Mouse (Mus musculus) right cerebral cortex, postnatal 14 days (tissue): ENCODE measurements around the gene Chil1.

ENCODE experiments used
- DNase-seq: peaks from one replicate; pipeline ENCODE4 v3.0.0; 2022

The Chil1 gene

GRCm38 (mm10) chr1:134182025-134182424 lies at the start of gene Chil1:
TSS of gene Chil1 (plus strand) at chr1:134182176.
- no peak for DNase-seq

DNA sequence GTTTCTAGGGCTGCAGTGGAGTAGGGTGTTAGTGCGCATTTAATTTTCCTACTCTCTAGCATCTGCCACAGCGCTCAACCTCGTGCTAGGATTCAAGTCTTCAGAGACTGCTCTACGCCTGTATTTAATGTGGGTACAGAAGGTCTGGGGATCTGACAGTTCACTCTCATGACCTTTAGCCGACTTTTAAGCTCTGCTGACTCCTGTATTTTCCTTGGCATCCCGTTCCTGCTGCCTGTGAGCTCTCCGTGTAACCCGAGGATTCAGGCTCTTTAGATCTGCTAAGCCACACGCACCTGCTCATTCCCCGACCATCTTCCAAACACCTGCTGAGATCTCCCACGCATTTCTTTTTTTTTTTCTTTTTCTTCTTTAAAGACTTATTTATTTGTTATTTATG lies 48.7 kb upstream of the Chil1 start:
- DNase-seq, result no peak

DNA sequence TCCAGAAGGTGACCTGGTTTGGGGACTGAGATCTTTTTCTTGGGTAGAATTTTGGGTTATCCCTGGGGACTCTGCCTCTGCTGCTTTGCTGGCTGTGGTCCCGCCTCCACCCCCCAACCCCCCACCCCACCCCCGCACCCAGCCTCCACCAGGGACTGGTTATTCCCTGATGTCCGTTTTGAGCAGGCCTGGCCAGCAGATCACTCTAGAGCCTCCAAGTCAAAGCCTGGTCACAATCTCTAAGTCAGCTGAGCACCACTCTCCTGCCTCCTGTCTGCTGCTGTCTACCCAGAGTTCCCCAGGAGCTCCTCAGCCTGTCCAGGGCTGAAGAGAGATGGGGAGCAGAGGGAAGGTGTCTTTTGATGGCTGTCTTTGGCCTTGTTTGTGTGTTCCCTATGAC lies 45.6 kb upstream of the Chil1 start:
- no peak for DNase-seq

DNA sequence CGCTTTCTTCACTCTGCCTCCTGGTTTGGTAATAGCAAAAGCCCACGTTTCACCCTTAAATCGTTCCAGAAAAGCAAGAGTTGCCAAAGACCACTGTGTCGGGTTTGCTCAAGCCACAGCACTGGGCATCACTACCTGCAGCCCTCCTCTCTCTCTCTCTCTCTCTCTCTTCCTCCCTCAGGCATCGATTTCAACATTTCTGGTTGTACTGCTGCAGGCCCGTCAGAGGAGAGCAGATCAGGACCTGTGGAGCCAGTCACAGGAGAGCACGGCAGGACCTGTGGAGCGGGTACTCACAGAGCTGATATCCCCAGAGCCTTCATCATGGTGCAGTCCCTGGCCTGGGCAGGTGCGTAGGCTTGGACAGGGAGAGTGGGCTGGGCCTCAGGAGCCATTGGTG lies 43.6 kb upstream of the Chil1 start:
- DNase-seq, result no peak

DNA sequence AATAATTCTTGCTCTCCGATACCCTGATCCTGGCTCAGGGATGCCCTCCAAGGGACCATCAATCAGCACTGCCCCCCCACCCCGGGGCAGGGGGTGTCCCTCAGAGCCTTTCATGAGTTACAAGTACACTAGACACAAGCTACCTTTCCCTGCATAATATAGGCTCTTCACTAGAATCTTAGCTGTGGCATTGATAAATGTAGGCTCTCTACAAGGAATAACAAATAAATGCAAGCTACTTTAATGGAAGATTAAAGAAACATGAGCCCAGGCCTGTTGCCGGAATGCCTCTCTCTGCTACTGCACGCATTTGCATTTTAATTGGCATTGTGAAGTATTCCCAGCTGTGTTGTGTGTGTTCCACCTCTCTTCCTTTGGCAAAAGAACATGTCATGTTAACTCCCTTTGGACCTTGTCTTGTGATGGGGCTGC lies 39.6 kb upstream of the Chil1 start:
- no peak for DNase-seq

DNA sequence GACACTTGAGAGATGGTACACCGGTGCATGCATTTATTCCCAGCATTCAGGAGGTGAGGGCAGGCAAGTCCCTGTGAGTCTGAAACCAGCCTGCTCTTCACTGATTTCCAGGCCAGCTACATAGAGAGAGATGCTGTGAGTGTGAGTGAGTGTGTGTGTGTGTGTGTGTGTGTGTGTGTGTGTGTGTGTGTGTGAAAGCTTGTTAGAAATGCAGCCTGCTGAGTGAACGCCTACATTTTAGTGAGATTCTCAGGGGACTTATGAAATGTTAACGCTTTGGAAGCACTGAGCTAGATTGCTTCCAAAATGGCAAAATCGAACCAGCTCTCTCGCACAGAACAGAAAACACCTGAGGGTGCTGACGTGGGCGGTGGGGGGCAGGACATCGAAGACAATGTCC lies 35.9 kb upstream of the Chil1 start:
- DNase-seq, result peak; percentile 36

DNA sequence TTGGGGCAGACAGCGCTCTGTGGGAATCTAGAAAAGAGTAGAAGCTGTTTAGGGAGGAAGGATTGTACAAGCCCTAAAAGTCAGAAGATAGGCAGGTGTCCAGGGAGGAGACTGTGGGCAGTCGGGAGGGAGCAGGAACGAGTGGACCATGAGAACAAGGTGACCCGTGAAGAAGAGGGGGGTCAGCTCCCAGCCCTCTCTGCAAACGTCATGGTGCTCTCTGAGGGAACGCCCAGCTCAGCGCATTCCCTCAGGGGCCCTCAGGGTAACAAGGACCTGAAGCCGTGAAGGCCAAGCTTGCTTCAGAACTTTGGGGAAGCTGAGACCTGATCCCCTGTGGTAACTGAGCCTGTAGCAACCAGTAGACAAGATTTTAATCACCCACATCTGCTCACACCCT lies 31.9 kb upstream of the Chil1 start:
- no peak for DNase-seq

- no peak for DNase-seq
Measured at GRCm38 (mm10) chr1:134150745-134151144, 31.2 kb upstream of the Chil1 start.

DNA sequence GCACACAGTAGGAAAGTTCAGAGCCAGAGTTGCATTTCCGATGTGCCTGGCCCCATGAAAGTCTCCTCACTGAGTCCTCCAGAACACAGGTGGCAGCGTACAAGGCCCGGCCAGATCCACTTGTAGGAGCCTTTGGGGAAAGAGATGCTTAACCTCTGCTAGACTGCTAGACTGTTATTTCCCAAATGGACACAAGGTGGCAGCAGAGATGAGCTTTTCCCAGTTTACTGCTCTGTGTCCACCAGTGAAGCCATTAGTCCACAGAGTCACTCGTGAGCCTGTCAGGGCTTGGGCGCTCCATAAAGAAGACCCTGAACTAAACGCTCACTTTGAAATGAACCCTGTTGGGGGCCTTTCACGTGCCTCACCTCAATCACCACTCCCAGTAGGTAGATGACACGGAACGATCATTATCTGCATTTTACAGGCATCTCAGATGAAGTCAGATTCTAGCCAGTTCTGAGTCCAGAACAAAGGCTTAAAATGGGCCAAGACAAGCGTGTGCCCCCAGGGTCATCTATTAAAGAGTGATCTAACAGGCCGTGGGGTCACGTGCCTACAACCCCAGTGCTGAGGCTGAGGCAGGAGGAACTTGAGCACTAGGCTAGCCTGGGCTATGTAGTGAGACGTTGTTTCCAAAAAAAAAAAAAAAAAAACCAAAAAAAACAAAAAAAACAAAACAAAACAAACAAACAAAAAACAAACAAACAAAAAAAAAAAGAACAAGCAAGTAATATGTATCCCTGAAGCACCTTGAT lies 30.1 kb upstream of the Chil1 start:
- DNase-seq, result peak; percentile 70

DNA sequence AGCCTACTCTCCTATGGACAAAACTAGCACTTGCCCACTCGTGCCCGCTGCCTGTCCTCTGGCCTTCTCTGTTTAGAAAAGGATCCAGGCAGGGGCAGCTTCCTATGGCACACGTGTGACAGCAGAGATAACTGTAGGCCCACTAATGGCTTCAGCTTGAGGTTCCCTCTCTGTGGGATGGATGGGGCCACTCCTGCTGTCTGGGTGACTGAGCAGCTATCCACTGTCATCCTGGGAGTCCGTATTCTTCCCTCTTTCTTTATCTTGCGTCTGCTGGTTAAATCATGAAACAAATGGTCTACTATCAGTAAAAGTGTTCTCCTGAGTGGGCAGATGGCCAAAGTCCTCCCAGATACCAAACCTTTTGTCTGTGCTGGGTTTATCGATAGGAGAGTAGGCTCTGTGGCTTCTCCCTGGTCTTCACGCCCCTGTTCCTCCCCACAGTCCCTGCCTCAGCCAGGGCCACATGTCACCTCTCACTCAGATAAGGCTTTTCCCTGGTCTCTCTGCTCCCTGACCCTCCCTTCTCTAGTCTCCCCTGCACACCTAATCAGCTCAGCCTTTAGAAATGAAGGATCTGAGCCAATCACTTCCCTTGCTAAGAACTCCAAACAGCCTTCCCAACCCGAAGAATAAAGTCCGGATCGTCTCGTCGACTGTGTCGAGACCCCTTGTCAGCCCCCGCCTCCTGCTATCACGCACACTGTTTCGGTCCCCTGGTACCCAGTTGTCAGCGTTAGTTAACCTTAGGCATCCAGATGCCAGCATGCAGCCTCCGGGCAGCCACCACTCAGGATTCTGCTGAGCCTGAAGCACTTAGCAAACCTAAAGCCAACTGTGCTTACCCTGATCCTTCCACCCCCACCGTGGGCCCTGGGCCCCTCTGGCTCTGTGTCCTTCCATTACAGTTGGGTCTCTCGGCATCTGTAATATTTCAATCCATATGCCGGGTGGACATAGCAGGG lies 29.1 kb upstream of the Chil1 start:
- no peak for DNase-seq

- DNase-seq, result no peak
Measured at GRCm38 (mm10) chr1:134154121-134154520, 27.9 kb upstream of the Chil1 start.

DNA sequence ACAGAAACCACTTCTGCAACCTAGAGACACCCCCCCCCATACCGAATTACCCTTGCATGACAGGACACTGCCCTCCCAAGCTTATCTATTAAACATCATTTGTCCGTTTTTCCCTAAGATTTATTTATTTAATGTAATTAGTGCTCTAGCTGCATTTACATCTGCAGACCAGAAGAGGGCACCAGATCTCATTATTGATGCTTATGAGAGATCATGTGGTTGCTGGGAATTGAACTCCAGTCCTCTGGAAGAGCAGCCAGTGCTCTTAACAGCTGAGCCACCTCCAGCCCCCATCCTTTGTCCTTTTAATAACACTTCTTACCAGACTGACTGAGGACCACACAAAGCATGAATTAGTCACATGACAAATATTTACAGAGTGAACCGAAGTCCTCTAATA lies 27.3 kb upstream of the Chil1 start:
- no peak for DNase-seq

DNA sequence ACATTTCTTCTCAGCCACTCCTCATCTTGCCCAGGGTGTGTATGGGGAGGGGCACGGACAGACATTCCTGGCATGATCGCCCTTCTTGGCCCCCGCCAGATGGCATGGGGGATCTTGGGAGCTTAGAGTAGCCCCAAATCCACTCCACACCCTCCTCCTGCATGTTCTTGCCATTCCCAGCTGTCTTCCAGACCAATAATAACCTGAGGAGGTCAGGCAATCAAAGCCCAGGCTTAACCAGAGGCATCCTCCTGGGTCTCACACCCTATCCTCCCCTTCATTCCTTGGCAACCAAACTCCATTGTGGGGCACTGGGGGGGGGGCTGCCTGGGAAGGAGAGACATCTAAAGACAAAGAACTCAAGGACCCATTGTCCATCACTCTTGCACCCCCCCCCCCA lies 21.6 kb upstream of the Chil1 start:
- no peak for DNase-seq

GRCm38 (mm10) chr1:134161399-134161798 lies 20.6 kb upstream of the Chil1 start:
- DNase-seq, result no peak

DNA sequence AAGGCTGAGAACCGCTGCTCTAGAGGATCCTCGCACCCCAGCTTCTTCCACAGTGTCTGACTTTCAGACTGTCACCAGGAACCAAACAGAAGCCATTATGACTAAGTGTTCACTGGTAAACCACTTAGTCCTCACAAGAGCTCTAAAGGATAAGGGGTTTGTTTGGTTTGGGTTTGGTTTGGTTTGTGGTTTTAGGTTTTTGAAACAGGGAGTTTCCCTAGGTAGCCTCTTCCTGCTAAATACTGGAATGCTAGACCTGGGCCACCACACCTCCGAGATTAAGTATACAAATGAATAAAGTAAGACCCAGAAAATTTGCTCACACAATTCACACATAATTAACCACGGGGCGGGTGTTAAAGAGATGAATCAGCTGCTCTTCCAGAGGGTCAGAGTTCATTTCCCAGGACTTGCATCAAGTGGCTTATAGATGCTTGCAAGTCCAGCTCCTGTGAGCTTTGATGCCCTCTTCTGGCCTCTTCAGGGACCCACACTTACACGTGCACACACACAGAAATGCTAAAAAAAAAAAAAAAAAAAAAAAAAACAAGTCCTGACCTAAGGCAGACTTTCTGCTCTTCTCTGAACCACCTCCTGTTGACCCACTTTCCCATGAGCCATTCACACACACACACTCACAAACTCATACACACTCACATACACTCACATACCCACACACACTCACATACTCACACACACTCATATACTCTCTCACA lies 19.3 kb upstream of the Chil1 start:
- no peak for DNase-seq

GRCm38 (mm10) chr1:134163476-134163875 lies 18.5 kb upstream of the Chil1 start:
- DNase-seq, result no peak

DNA sequence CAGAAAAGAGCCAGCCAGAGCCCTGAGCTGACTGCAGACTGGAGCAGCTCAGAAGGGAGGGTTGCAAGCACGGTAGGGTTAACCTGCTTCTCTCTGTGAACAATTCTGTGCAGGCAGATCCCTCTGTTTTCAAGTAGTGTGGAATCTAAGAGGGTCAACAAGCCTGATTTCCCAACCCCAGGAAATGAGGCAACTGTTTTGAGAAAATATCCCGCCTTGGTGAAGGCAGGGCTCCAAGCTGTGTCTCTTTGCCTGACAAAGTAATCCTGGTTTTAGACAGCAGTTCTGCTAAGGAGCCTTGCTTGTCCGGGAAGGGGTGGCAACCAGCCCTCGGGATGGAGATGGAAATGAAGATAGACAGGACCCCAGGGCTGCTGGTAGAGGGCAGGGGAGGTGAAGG lies 17.5 kb upstream of the Chil1 start:
- no peak for DNase-seq

DNA sequence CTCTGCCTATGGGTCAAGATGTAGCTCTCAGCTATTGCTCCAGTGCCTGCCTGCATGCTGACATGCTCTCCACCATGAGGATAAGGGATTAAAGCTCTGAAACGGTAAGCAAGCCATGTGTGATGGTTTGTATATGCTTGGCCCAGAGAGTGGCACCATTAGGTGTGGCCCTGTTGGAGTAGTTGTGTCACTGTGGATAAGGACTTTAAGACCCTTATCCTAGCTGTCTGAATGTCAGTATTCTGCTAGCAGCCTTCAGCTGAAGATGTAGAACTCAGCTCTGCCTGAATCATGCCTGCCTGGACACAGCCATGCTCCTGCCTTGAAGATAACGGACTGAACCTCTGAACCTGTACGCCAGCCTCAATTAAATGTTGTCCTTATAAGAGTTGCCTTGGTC lies 15.4 kb upstream of the Chil1 start:
- no peak for DNase-seq

DNA sequence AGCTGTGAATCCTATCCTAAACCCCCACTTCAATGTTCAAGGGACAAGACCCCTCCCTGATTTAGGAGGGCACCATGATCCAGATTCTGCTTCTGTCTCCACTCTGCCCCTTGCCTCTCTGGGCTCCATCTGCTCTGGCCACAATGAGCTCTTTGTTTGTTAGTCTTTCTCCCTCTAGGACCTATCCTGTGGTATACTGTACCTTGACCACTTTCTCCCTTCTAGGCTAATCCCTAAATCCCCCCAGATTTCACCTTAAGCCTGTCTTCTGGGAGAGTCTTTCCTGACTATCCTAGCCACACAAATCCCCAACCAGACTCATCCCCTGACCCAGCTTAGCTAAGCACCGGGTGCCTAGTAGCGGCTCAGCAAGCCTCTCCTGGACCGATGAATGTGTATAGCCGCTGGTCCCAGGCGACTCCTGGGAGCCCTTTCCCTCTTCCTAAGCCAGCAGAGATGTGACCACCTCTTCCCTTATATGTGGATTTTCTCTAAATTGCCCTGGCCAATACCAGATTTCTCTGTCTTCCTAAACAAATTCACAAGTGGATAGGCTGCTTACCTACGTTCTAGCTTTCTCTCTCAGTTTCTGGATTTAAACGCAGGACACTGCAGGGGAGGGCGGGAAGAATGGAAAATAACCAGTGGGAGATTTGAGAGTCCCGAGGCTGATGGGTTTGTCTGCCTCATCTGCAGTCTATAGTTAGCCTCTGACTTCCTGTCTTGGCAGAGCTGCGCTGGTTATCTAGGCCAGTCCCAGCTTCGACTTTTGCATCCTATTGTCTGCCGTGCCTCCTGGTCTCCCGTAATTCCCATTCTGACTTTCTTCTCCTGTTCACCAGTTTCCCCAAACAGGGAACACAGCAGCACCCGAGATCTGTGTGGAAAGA lies 14.3 kb upstream of the Chil1 start:
- no peak for DNase-seq

DNA sequence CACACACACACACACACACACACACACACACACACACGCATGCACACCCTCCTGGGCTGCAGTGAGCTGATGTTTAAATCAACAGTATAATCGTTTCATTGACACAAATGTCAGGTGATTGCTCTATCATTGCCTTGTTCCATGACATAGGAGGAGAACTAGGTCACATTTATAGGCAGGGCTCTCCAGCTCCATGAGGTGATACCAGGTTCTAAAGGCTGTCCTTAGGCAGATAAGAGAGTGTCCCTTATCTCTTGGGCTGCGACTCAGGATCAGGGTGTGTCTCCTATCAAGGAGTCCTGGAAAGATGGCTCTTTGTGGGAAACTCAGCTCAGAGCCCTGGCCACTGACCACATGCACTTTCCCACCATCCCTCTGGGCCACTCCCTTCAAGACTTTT lies 13.4 kb upstream of the Chil1 start:
- no peak for DNase-seq

- DNase-seq, result no peak
Measured at GRCm38 (mm10) chr1:134168985-134169697, 12.8 kb upstream of the Chil1 start.

DNA sequence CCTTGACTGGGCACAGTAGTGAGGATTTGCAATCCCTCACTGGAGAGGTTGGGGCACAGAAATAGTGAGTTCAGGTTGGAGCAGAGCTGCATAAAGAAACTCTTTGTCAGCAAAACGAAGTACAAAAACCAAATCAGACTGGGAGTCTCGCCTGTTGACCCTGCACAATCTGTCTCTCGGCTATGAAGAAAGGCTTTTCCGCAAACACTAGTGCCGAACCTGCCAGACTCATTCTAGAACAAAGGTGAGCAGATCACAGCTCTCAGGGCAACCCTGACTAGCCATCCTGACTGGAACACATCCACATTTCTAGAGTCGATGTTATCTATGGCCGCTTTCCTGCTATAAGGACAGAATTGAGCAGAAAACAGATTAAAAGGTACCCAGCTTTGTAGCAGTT lies 8.9 kb upstream of the Chil1 start:
- DNase-seq, result no peak
